Mouse (Mus musculus) heart, adult 8-10 months (tissue): ENCODE results near the gene Adarb2. TPM values are rescaled to one million over a fixed set of nuclear protein-coding genes. Genes with fewer than 3 reads are reported as not detected.

Experiments
- DNase-seq: peaks from one replicate; pipeline ENCODE4 v3.0.0; 2022; ENCODE audit warnings: low spot score
- total RNA-seq, 4 experiments: library from RNA; stranded (reverse); gene quantifications; 2 replicates each; pipeline ENCODE4 v1.2.4; 2022

Adarb2 gene
- total RNA-seq, 4 experiments from 2014 or later = 0.06 TPM; not detected in 3

GRCm38 (mm10) chr13:8366087-8366486 lies 163.4 kb downstream of the Adarb2 start:
- no peak for DNase-seq

- no peak for DNase-seq
Measured at GRCm38 (mm10) chr13:8369868-8370387, 167.3 kb downstream of the Adarb2 start.

GRCm38 (mm10) chr13:8388541-8388940 lies 185.9 kb downstream of the Adarb2 start:
- no peak for DNase-seq

- no peak for DNase-seq
Measured at GRCm38 (mm10) chr13:8400265-8401041, 197.8 kb downstream of the Adarb2 start.

- DNase-seq = no peak
Measured at GRCm38 (mm10) chr13:8402324-8402873, 199.7 kb downstream of the Adarb2 start.

GRCm38 (mm10) chr13:8406020-8406419 lies 203.4 kb downstream of the Adarb2 start:
- no peak for DNase-seq

GRCm38 (mm10) chr13:8410353-8411318 lies 208.0 kb downstream of the Adarb2 start:
- no peak for DNase-seq

GRCm38 (mm10) chr13:8424019-8424719 lies 221.5 kb downstream of the Adarb2 start:
- no peak for DNase-seq

GRCm38 (mm10) chr13:8439188-8439835 lies 236.6 kb downstream of the Adarb2 start:
- no peak for DNase-seq

GRCm38 (mm10) chr13:8445415-8445814 lies 242.7 kb downstream of the Adarb2 start:
- no peak for DNase-seq

GRCm38 (mm10) chr13:8448192-8448879 lies 245.7 kb downstream of the Adarb2 start:
- no peak for DNase-seq

- DNase-seq = no peak
Measured at GRCm38 (mm10) chr13:8451581-8451980, 248.9 kb downstream of the Adarb2 start.

- no peak for DNase-seq
Measured at GRCm38 (mm10) chr13:8456886-8457285, 254.2 kb downstream of the Adarb2 start.

- no peak for DNase-seq
Measured at GRCm38 (mm10) chr13:8457831-8458230, 255.2 kb downstream of the Adarb2 start.

GRCm38 (mm10) chr13:8467591-8468366 lies 265.1 kb downstream of the Adarb2 start:
- no peak for DNase-seq

GRCm38 (mm10) chr13:8476237-8476636 lies 273.6 kb downstream of the Adarb2 start:
- no peak for DNase-seq

- no peak for DNase-seq
Measured at GRCm38 (mm10) chr13:8478731-8479130, 276.1 kb downstream of the Adarb2 start.

GRCm38 (mm10) chr13:8479970-8480369 lies 277.3 kb downstream of the Adarb2 start:
- no peak for DNase-seq

- DNase-seq = no peak
Measured at GRCm38 (mm10) chr13:8481347-8481746, 278.7 kb downstream of the Adarb2 start.
